Mouse (Mus musculus) liver, postnatal 0 days (tissue): ENCODE results near the gene Ccl26.

Experiments
- CTCF ChIP-seq: sonication (generic); IDR thresholded peaks from 2 replicates; pipeline ENCODE4 v1.5.1; 2016; ENCODE audit warnings: antibody characterized with exemption, low read depth
- EP300 ChIP-seq: IDR thresholded peaks from 2 replicates; pipeline ENCODE4 v1.6.1; 2016; ENCODE audit warnings: antibody characterized with exemption, low read depth, mild to moderate bottlenecking

DNA sequence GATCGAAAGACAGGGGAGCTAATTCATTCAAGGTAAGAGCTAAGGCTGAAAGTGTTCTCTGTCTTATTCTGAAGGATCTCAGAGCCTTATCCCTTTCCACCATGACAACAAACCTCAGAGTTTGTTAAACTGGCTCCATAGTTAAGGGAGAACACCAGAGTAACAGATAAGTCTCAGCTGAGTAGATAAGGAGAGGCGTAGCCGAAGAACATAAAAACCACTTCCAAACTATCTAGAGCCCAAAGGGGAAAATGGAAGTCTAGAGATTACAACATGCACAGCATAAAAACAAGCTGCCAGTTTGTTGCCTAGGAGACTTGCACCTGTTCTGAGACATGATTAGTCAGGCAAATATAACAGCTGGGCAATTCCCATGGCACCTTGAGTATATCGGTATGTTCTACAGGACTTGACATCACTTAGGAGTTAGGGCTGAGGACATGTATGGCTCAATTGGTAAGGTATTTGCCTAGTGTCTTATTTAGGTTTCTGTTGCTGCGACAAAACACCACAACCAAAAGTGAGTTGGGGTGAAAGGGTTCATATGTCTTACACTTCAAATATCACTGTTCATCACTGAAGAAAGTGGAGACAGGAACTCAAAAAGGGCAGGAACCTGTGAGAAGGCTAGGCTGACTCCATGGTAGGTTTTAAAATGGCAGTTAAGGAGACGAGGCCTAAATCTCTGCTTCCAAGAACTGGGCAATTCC is 4.3 kb upstream of the Ccl26 start:
- TF ChIP-seq CTCF = no peak
- TF ChIP-seq EP300 = no peak
